In genomic region chr7:46554003-46554402, GRCm38 (mm10) we compare ENCODE assay signal across 9 mouse cellular contexts.
DNase-seq lines count a peak whose midpoint lies in the region; ATAC-seq and TF ChIP-seq lines count a peak whose summit lies in the region.
"Had no signal": no experiment of that assay in that cellular context is flagged by ENCODE, and none has a peak within 500 bp of the region (broad histone marks: within the 10 kb centered on the region; RNA-seq: fewer than 3 reads in every experiment).

No protein-coding gene starts in this region.

- no peaks in the 10 kb centered on the region for H3K9me3 ChIP-seq in midbrain, embryonic 11.5 days (ENCODE audit: control insufficient read depth, low read length)
- H3K9me3 ChIP-seq in midbrain, embryonic 15.5 days = no peaks in the 10 kb centered on the region
- H3K9me3 ChIP-seq in kidney, postnatal 0 days (replicated peaks; ENCODE audit: low read length) = no peaks in the 10 kb centered on the region
- no peaks in the 10 kb centered on the region for H3K9me3 ChIP-seq in stomach, embryonic 14.5 days (ENCODE audit: control insufficient read depth, low read depth, low read length)
- H3K9me3 ChIP-seq in liver, postnatal 0 days (ENCODE audit: low read length) = no peaks in the 10 kb centered on the region

- TF ChIP-seq EP300 in liver, postnatal 0 days (IDR thresholded peaks at IDR 0.05; ENCODE audit: low read depth) = no peak

- no peak for ATAC-seq in midbrain, embryonic 11.5 days (ENCODE audit: low FRiP score)
- no peak for ATAC-seq in midbrain, embryonic 15.5 days (replicated peaks)
- ATAC-seq in kidney, postnatal 0 days (replicated peaks; ENCODE audit: low FRiP score, low read depth) = no peak
- peak; percentile 34; the same call in 1 of the 2 replicates for ATAC-seq in stomach, embryonic 14.5 days (ENCODE audit: insufficient number of reproducible peaks, insufficient read depth, low FRiP score, low read depth)
- ATAC-seq in liver, postnatal 0 days = no peak

- H3K27ac ChIP-seq in cerebellum, adult 2 months (ENCODE audit: insufficient read depth, low read length) = 0 out of 2 replicates have a peak overlapping the region, but pooled peaks have one; percentile 12
- H3K27ac ChIP-seq in midbrain, embryonic 11.5 days (ENCODE audit: low read depth, low read length) = no peak overlapping the region
- no peak overlapping the region for H3K27ac ChIP-seq in midbrain, embryonic 15.5 days
- H3K27ac ChIP-seq in kidney, postnatal 0 days = no peak overlapping the region
- no peak overlapping the region for H3K27ac ChIP-seq in stomach, embryonic 14.5 days (ENCODE audit: low read length)
- no peak overlapping the region for H3K27ac ChIP-seq in liver, postnatal 0 days (ENCODE audit: low read depth)

- DNase-seq in cerebellum, adult 2 months = peak in 1 of 2 experiments; percentile 42
- no peak for DNase-seq in cerebellum, postnatal 4 days (ENCODE audit: low spot score in 2 of 2)
- DNase-seq in midbrain, embryonic 11.5 days (ENCODE audit: low spot score, missing footprints) = peak; percentile 10
- peak; percentile 19 for DNase-seq in kidney, postnatal 0 days (ENCODE audit: low spot score)
- DNase-seq in liver, postnatal 0 days = no peak
- DNase-seq in right cerebral cortex, adult 2 months (ENCODE audit: low spot score in 2 of 2) = no peak
- DNase-seq: gastrocnemius, postnatal 25 days had no signal

- H3K9ac ChIP-seq in midbrain, embryonic 11.5 days (ENCODE audit: low read length) = no peak overlapping the region
- H3K9ac ChIP-seq in midbrain, embryonic 15.5 days = no peak overlapping the region
- H3K9ac ChIP-seq in kidney, postnatal 0 days (ENCODE audit: low read depth, low read length) = no peak overlapping the region
- H3K9ac ChIP-seq in stomach, embryonic 14.5 days (replicated peaks; ENCODE audit: low read depth, low read length) = no peak overlapping the region
- H3K9ac ChIP-seq in liver, postnatal 0 days (replicated peaks) = no peak overlapping the region

- 40% methylated on average over 7 of the region's 7 CpGs for WGBS in cerebellum, adult 2 months
- 74% methylated on average over 7 of the region's 7 CpGs for WGBS in midbrain, embryonic 11.5 days
- 48% methylated on average over 7 of the region's 7 CpGs for WGBS in midbrain, embryonic 15.5 days
- WGBS in kidney, postnatal 0 days = 37% methylated on average over 7 of the region's 7 CpGs
- WGBS in stomach, embryonic 14.5 days = 28% methylated on average over 7 of the region's 7 CpGs
- WGBS in liver, postnatal 0 days (ENCODE audit: insufficient replicate concordance) = 78% methylated on average over 7 of the region's 7 CpGs

- H3K4me1 ChIP-seq in cerebellum, adult 2 months (ENCODE audit: control insufficient read depth, insufficient read depth, low read length) = peaks cover 60% of the 10 kb centered on the region
- no peaks in the 10 kb centered on the region; the same call in 1 of the 2 replicates for H3K4me1 ChIP-seq in midbrain, embryonic 11.5 days (ENCODE audit: control insufficient read depth, insufficient read depth, low read length)
- peaks cover 38% of the 10 kb centered on the region for H3K4me1 ChIP-seq in midbrain, embryonic 15.5 days
- no peaks in the 10 kb centered on the region for H3K4me1 ChIP-seq in kidney, postnatal 0 days (replicated peaks; ENCODE audit: insufficient read depth, low read length)
- no peaks in the 10 kb centered on the region for H3K4me1 ChIP-seq in stomach, embryonic 14.5 days (ENCODE audit: control insufficient read depth, insufficient read depth, low read length)
- no peaks in the 10 kb centered on the region for H3K4me1 ChIP-seq in liver, postnatal 0 days (ENCODE audit: insufficient read depth)

- TF ChIP-seq POLR2A in cerebellum, adult 2 months (IDR thresholded peaks at IDR 0.05; ENCODE audit: borderline replicate concordance, insufficient read depth, low read length) = no peak

- H3K36me3 ChIP-seq in midbrain, embryonic 11.5 days (ENCODE audit: control insufficient read depth, insufficient read depth, low read length) = no peaks in the 10 kb centered on the region
- H3K36me3 ChIP-seq in midbrain, embryonic 15.5 days (replicated peaks) = no peaks in the 10 kb centered on the region
- H3K36me3 ChIP-seq in kidney, postnatal 0 days (ENCODE audit: insufficient read depth, low read length) = no peaks in the 10 kb centered on the region
- H3K36me3 ChIP-seq in stomach, embryonic 14.5 days (ENCODE audit: control insufficient read depth, insufficient read depth, low read length) = no peaks in the 10 kb centered on the region
- no peaks in the 10 kb centered on the region for H3K36me3 ChIP-seq in liver, postnatal 0 days (replicated peaks; ENCODE audit: insufficient read depth, low read length)

- no peaks in the 10 kb centered on the region for H3K27me3 ChIP-seq in cerebellum, adult 2 months (ENCODE audit: control insufficient read depth, insufficient read depth, low read length)
- no peaks in the 10 kb centered on the region for H3K27me3 ChIP-seq in midbrain, embryonic 11.5 days (ENCODE audit: control insufficient read depth, insufficient read depth, low read length)
- no peaks in the 10 kb centered on the region for H3K27me3 ChIP-seq in midbrain, embryonic 15.5 days (replicated peaks)
- H3K27me3 ChIP-seq in kidney, postnatal 0 days (ENCODE audit: insufficient read depth, low read length) = no peaks in the 10 kb centered on the region
- no peaks in the 10 kb centered on the region for H3K27me3 ChIP-seq in stomach, embryonic 14.5 days (ENCODE audit: control insufficient read depth, insufficient read depth, low read length)
- no peaks in the 10 kb centered on the region for H3K27me3 ChIP-seq in liver, postnatal 0 days (ENCODE audit: insufficient read depth, low read length)

- H3K4me3 ChIP-seq in cerebellum, adult 2 months (replicated peaks; ENCODE audit: insufficient read depth, low read depth, low read length) = no peak overlapping the region
- H3K4me3 ChIP-seq in midbrain, embryonic 11.5 days (ENCODE audit: low read depth, low read length) = no peak overlapping the region
- no peak overlapping the region for H3K4me3 ChIP-seq in midbrain, embryonic 15.5 days
- H3K4me3 ChIP-seq in kidney, postnatal 0 days (replicated peaks; ENCODE audit: low read depth, low read length) = no peak overlapping the region
- no peak overlapping the region for H3K4me3 ChIP-seq in stomach, embryonic 14.5 days (ENCODE audit: low read depth, low read length)
- H3K4me3 ChIP-seq in liver, postnatal 0 days (ENCODE audit: low read depth, low read length) = no peak overlapping the region

- no peak overlapping the region for H3K4me2 ChIP-seq in midbrain, embryonic 11.5 days
- no peak overlapping the region for H3K4me2 ChIP-seq in midbrain, embryonic 15.5 days
- H3K4me2 ChIP-seq in kidney, postnatal 0 days (ENCODE audit: low read length) = no peak overlapping the region
- H3K4me2 ChIP-seq in stomach, embryonic 14.5 days (replicated peaks; ENCODE audit: low read depth, low read length) = no peak overlapping the region
- H3K4me2 ChIP-seq in liver, postnatal 0 days (ENCODE audit: low read depth, low read length) = no peak overlapping the region

- TF ChIP-seq CTCF in cerebellum, adult 2 months (IDR thresholded peaks at IDR 0.05; ENCODE audit: borderline replicate concordance, insufficient read depth, low read depth, low read length) = no peak
- TF ChIP-seq CTCF in kidney, postnatal 0 days (IDR thresholded peaks at IDR 0.05; ENCODE audit: low read depth) = no peak
- TF ChIP-seq CTCF in liver, postnatal 0 days (IDR thresholded peaks at IDR 0.05; ENCODE audit: low read depth) = no peak

Comparison
In these comparisons a context has a peak if more than half of its experiments do, and no peak if none do; other contexts are left out.
1. DNase-seq: peak in midbrain, embryonic 11.5 days (single experiment) and kidney, postnatal 0 days (single experiment); none in cerebellum, postnatal 4 days (0 of 2), liver, postnatal 0 days (single experiment) and right cerebral cortex, adult 2 months (0 of 2).